Mouse (Mus musculus) spleen, adult 2 months (tissue): ENCODE data around the gene Rpl36.

Experiments used
- CTCF ChIP-seq: fragments of 200-500 bp; IDR thresholded peaks from 2 replicates; pipeline ENCODE4 v1.5.1; 2011; ENCODE audit warnings: mild to moderate bottlenecking, inconsistent platforms; ENCODE audit not compliant: insufficient read depth, insufficient read length, insufficient replicate concordance; ENCODE audit errors: extremely low read depth
- POLR2A ChIP-seq: fragments of 200-500 bp; IDR thresholded peaks from 2 replicates; pipeline ENCODE4 v1.6.1; 2011; ENCODE audit warnings: low read depth, low read length, inconsistent platforms

DNA sequence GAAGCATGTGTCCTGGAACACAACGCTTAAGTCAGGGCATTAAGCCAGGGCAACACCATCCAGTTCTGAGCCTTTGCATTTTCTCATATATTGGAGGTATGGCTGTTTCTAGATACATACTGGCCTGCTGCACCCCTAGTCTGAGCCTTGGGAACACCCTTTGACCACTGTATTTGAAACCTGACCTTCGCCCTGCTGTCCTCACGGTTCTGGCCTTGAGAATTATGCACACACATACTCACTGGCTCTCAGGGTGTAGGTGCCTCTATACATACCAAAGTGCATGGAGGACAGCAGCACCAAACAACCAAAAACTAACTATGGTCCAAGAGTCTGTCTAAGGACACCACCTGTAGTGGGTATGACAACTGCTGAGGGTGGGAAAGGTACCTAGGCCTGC lies 40.3 kb upstream of the Rpl36 start:
- TF ChIP-seq CTCF (no peak), POLR2A (no peak)
